Mouse (Mus musculus): ENCODE results near the gene Klk11. TPM values are rescaled to one million over a fixed set of nuclear protein-coding genes. Genes with fewer than 3 reads are reported as not detected.

The Klk11 gene
- polyA plus RNA-seq, 1 experiment from 2014 or later, result 8.7 TPM

- Histone ChIP-seq H3K27ac (no peak within 1 kb of the TSS), H3K4me2 (peak within 1 kb of the TSS; percentile 93), H3K9ac (no peak within 1 kb of the TSS), H3K27me3 (replicated peaks) (0 out of 2 replicates have a peak, but pooled peaks cover 3% of the 10 kb centered on the region), H3K36me3 (no peaks in the 10 kb centered on the region), H3K4me1 (peaks cover 7% of the 10 kb centered on the region; the same call in 1 of the 2 replicates), H3K9me3 (no peaks in the 10 kb centered on the region), H3K4me3 (replicated peaks) (peak within 1 kb of the TSS; percentile 52)
- peak; percentile 19; the same call in 1 of the 2 replicates for ATAC-seq (ENCODE audit: insufficient read depth, low FRiP score, low read depth)
- under 1% methylated on average over 28 of the region's 28 CpGs for WGBS
Observed at GRCm38 (mm10) chr7:43797333-43797769, 22.9 kb downstream of the Klk11 start, which contains the start of gene Klk8. Klk8 (plus strand) TSS chr7:43797577.

GRCm38 (mm10) chr7:43797844-43798462 is 23.5 kb downstream of the Klk11 start:
- no peaks in the 10 kb centered on the region for H3K36me3 ChIP-seq
- peaks cover 7% of the 10 kb centered on the region; the same call in 1 of the 2 replicates for H3K4me1 ChIP-seq
- 36% methylated on average over 13 of the region's 13 CpGs for WGBS
- H3K4me3 ChIP-seq (replicated peaks), result peak overlapping the region; percentile 52
- 0 out of 2 replicates have a peak, but pooled peaks cover 3% of the 10 kb centered on the region for H3K27me3 ChIP-seq (replicated peaks)
- H3K4me2 ChIP-seq, result peak overlapping the region; percentile 93
- no peak overlapping the region for H3K9ac ChIP-seq
- H3K27ac ChIP-seq, result no peak overlapping the region
- H3K9me3 ChIP-seq, result no peaks in the 10 kb centered on the region
- peak; percentile 47 for ATAC-seq (ENCODE audit: insufficient read depth, low FRiP score, low read depth)

- 66% methylated on average over 7 of the region's 7 CpGs for WGBS
- no peaks in the 10 kb centered on the region for H3K9me3 ChIP-seq
- H3K4me2 ChIP-seq, result no peak overlapping the region
- H3K9ac ChIP-seq, result no peak overlapping the region
- 0 out of 2 replicates have a peak, but pooled peaks cover 3% of the 10 kb centered on the region for H3K27me3 ChIP-seq (replicated peaks)
- H3K27ac ChIP-seq, result no peak overlapping the region
- H3K4me3 ChIP-seq (replicated peaks), result no peak overlapping the region
- H3K4me1 ChIP-seq, result peaks cover 7% of the 10 kb centered on the region; the same call in 1 of the 2 replicates
- no peaks in the 10 kb centered on the region for H3K36me3 ChIP-seq
- no peak for ATAC-seq (ENCODE audit: insufficient read depth, low FRiP score, low read depth)
Observed at GRCm38 (mm10) chr7:43799876-43800275, 25.5 kb downstream of the Klk11 start.

- H3K4me3 ChIP-seq (replicated peaks), result no peak within 1 kb of the TSS
- no peaks in the 10 kb centered on the region for H3K36me3 ChIP-seq
- no peaks in the 10 kb centered on the region for H3K27me3 ChIP-seq (replicated peaks)
- 40% methylated on average over 5 of the region's 5 CpGs for WGBS
- H3K4me2 ChIP-seq, result no peak within 1 kb of the TSS
- no peak for ATAC-seq (ENCODE audit: insufficient read depth, low FRiP score, low read depth)
- H3K27ac ChIP-seq, result no peak within 1 kb of the TSS
- no peaks in the 10 kb centered on the region for H3K9me3 ChIP-seq
- no peak within 1 kb of the TSS for H3K9ac ChIP-seq
- no peaks in the 10 kb centered on the region for H3K4me1 ChIP-seq
Observed at GRCm38 (mm10) chr7:43810994-43811393, 36.6 kb downstream of the Klk11 start, which contains the start of gene Klk7. Klk7 (plus strand) TSS chr7:43811294.

- Histone ChIP-seq H3K9me3 (no peaks in the 10 kb centered on the region), H3K4me2 (no peak overlapping the region), H3K36me3 (no peaks in the 10 kb centered on the region), H3K27ac (no peak overlapping the region), H3K4me3 (replicated peaks) (no peak overlapping the region), H3K9ac (no peak overlapping the region), H3K27me3 (replicated peaks) (no peaks in the 10 kb centered on the region), H3K4me1 (no peaks in the 10 kb centered on the region)
- ATAC-seq (ENCODE audit: insufficient read depth, low FRiP score, low read depth), result no peak
- WGBS, result 86% methylated on average over 7 of the region's 7 CpGs
Observed at GRCm38 (mm10) chr7:43815211-43815610, 40.8 kb downstream of the Klk11 start.

- Histone ChIP-seq H3K4me3 (replicated peaks) (no peak overlapping the region), H3K9me3 (no peaks in the 10 kb centered on the region), H3K27ac (no peak overlapping the region), H3K4me2 (no peak overlapping the region), H3K36me3 (no peaks in the 10 kb centered on the region), H3K4me1 (no peaks in the 10 kb centered on the region), H3K9ac (no peak overlapping the region), H3K27me3 (replicated peaks) (no peaks in the 10 kb centered on the region)
- ATAC-seq (ENCODE audit: insufficient read depth, low FRiP score, low read depth), result no peak
Observed at GRCm38 (mm10) chr7:43816746-43817145, 42.3 kb downstream of the Klk11 start.

- H3K4me2 ChIP-seq, result no peak overlapping the region
- no peaks in the 10 kb centered on the region for H3K27me3 ChIP-seq (replicated peaks)
- H3K4me3 ChIP-seq (replicated peaks), result no peak overlapping the region
- ATAC-seq (ENCODE audit: insufficient read depth, low FRiP score, low read depth), result no peak
- 79% methylated on average over 7 of the region's 7 CpGs for WGBS
- H3K9ac ChIP-seq, result no peak overlapping the region
- no peaks in the 10 kb centered on the region for H3K4me1 ChIP-seq
- H3K9me3 ChIP-seq, result no peaks in the 10 kb centered on the region
- H3K36me3 ChIP-seq, result no peaks in the 10 kb centered on the region
- no peak overlapping the region for H3K27ac ChIP-seq
Observed at GRCm38 (mm10) chr7:43821581-43821980, 47.2 kb downstream of the Klk11 start.

GRCm38 (mm10) chr7:43824199-43824598 is 49.8 kb downstream of the Klk11 start, which contains the start of gene Klk6:
Klk6 (plus strand) TSS chr7:43824499.
- ATAC-seq (ENCODE audit: insufficient read depth, low FRiP score, low read depth), result no peak
- Histone ChIP-seq H3K9me3 (no peaks in the 10 kb centered on the region), H3K4me2 (no peak within 1 kb of the TSS), H3K4me3 (replicated peaks) (no peak within 1 kb of the TSS), H3K36me3 (no peaks in the 10 kb centered on the region), H3K27ac (no peak within 1 kb of the TSS), H3K9ac (no peak within 1 kb of the TSS), H3K27me3 (replicated peaks) (no peaks in the 10 kb centered on the region), H3K4me1 (no peaks in the 10 kb centered on the region)
- 80% methylated on average over 10 of the region's 10 CpGs for WGBS

GRCm38 (mm10) chr7:43826056-43826455 is 51.7 kb downstream of the Klk11 start:
- H3K36me3 ChIP-seq, result no peaks in the 10 kb centered on the region
- H3K9ac ChIP-seq, result no peak overlapping the region
- ATAC-seq (ENCODE audit: insufficient read depth, low FRiP score, low read depth), result no peak
- H3K27ac ChIP-seq, result no peak overlapping the region
- no peak overlapping the region for H3K4me3 ChIP-seq (replicated peaks)
- H3K4me1 ChIP-seq, result no peaks in the 10 kb centered on the region
- H3K4me2 ChIP-seq, result no peak overlapping the region
- no peaks in the 10 kb centered on the region for H3K9me3 ChIP-seq
- H3K27me3 ChIP-seq (replicated peaks), result no peaks in the 10 kb centered on the region
- WGBS, result 85% methylated on average over 5 of the region's 5 CpGs

GRCm38 (mm10) chr7:43827706-43828105 is 53.3 kb downstream of the Klk11 start:
- Histone ChIP-seq H3K27me3 (replicated peaks) (no peaks in the 10 kb centered on the region), H3K36me3 (no peaks in the 10 kb centered on the region), H3K27ac (no peak overlapping the region), H3K9me3 (no peaks in the 10 kb centered on the region), H3K4me2 (no peak overlapping the region), H3K4me3 (replicated peaks) (no peak overlapping the region), H3K9ac (no peak overlapping the region), H3K4me1 (no peaks in the 10 kb centered on the region)
- WGBS, result 70% methylated on average over 4 of the region's 4 CpGs
- ATAC-seq (ENCODE audit: insufficient read depth, low FRiP score, low read depth), result peak; percentile 65; the same call in 1 of the 2 replicates

All from stomach, embryonic 15.5 days (tissue).